24 mouse cellular contexts compared by ENCODE assay signal in genomic region chr9:113701441-113702160, GRCm38 (mm10).
"Had no signal": no experiment of that assay in that cellular context is flagged by ENCODE, and none has a peak within 500 bp of the region (broad histone marks: within the 10 kb centered on the region; RNA-seq: fewer than 3 reads in every experiment).

No protein-coding gene starts in this region.

- H3K27me3 ChIP-seq: heart, embryonic 15.5 days; hindbrain, embryonic 12.5 days; intestine, embryonic 15.5 days; limb, embryonic 12.5 days had no signal

- H3K4me2 ChIP-seq: heart, embryonic 11.5 days; heart, embryonic 15.5 days; hindbrain, embryonic 12.5 days; hindbrain, embryonic 14.5 days; intestine, embryonic 15.5 days; limb, embryonic 12.5 days had no signal

- H3K27ac ChIP-seq: gastrocnemius, adult 2 months; heart, embryonic 15.5 days; hindbrain, embryonic 10.5 days; hindbrain, embryonic 12.5 days; hindbrain, embryonic 14.5 days; intestine, embryonic 15.5 days; layer of hippocampus, adult 2 months; left cerebral cortex, adult 2 months; limb, embryonic 10.5 days; limb, embryonic 12.5 days had no signal

- H3K4me3 ChIP-seq: gastrocnemius, adult 2 months; heart, embryonic 15.5 days; hindbrain, embryonic 10.5 days; hindbrain, embryonic 12.5 days; intestine, embryonic 15.5 days; layer of hippocampus, adult 2 months; left cerebral cortex, adult 2 months; limb, embryonic 10.5 days; limb, embryonic 12.5 days had no signal

- H3K9me3 ChIP-seq: heart, embryonic 15.5 days; hindbrain, embryonic 10.5 days; hindbrain, embryonic 12.5 days; intestine, embryonic 15.5 days; limb, embryonic 10.5 days; limb, embryonic 12.5 days had no signal

- DNase-seq: gastrocnemius, adult 2 months; gastrocnemius, postnatal 10 days; gastrocnemius, postnatal 25 days; heart, postnatal 4 days; kidney, adult 18-20 months; kidney, adult 8-10 months; kidney, postnatal 10 days; kidney, postnatal 25 days; kidney, postnatal 4 days; liver had no signal

- ATAC-seq: forebrain, embryonic 16.5 days; hindbrain, embryonic 16.5 days; inflammation-experienced regulatory T-cells, adult 6 months; intestine, embryonic 15.5 days; intestine, postnatal 0 days had no signal

- H3K9ac ChIP-seq: heart, embryonic 15.5 days; hindbrain, embryonic 12.5 days; hindbrain, embryonic 14.5 days; intestine, embryonic 15.5 days; limb, embryonic 12.5 days had no signal
